Mouse (Mus musculus): ENCODE results near the gene Sall1. TPM values are rescaled to one million over a fixed set of nuclear protein-coding genes. Genes with fewer than 3 reads are reported as not detected.

The Sall1 gene
- total RNA-seq, 2 experiments from 2014 or later = 0.17 to 0.34 TPM

DNA sequence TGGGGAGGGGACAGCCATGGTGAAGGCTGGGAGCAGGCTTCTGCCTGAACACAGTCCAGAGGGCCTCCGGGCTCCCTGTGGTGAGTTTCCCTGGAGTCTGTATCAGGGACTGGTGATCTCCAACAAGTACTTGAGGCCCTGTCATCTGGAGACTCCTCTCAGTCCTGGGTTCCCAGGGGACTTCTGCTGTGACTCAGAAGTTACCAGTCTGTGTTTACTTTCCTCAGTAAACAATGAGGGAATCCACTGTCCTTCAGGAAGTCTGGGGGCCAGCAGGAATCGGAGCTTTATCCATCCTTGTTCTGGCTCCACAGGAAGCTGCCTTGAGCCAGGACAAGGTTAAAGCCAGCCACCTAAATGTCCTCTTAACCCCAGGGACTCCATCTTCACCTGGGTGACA, 41.8 kb downstream of the Sall1 start:
- DNase-seq (ENCODE audit: low spot score in 2 of 2) = no peak

DNA sequence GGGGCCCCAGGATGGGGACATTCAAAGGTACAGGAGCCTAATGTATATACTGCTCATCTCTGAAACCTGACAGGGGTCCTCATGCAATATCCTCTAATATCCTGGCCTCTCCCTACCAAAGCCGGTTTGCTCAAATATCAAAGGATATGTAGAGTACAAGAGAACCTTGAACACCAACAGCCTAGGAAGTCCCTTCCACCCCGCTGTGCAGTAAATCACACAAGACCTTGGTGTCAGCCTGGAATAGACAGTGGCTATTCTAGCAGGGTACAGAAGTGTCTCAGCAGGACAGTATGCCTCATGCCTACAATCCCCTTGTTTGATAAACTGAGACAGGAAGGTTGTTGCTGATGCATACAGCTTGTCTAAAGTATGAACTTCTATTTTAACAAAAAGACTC, 46.7 kb downstream of the Sall1 start:
- DNase-seq (ENCODE audit: low spot score in 2 of 2) = no peak

- DNase-seq (ENCODE audit: low spot score in 2 of 2) = no peak
Measured at GRCm38 (mm10) chr8:88991780-88992509, 52.0 kb downstream of the Sall1 start.

DNA sequence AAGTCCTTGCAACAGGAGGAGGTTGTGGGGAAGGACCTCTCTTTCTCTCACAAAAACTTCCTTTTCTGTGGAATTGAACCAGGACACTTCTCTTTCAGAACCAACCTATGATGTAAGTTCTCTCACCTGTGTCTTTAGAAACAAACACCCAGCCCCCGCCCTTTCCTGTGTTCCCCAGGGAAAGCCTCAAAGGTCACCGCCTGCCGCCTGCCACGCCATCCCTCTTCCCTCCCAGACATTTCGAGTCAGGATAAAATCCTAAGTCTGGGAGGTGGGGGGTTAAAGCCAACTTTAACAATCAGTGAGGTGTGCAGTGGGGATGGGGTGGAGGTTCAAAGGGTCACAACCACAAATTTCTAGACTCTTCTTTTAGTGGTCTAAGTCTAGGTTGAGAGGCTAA, 52.8 kb downstream of the Sall1 start:
- DNase-seq (ENCODE audit: low spot score in 2 of 2) = no peak

DNA sequence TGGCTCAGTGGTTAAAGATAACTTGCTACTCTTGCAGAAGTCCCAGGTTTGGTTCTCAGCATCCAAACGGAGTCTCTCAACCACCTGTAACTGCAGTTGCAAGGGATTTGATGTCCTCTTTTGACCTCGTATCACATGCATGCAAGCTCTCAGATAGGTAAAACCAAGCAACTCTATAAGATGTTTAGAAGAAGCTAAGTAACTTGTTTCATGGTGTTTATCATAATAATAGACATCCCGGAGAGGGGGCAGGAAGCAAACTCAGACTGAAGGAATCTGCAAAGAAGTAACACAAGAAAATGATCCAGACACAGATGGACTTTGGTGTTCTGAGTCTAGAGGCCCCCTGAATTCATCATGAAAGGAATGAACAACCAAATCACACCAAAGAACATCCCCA, 55.0 kb downstream of the Sall1 start:
- DNase-seq (ENCODE audit: low spot score in 2 of 2) = no peak

DNA sequence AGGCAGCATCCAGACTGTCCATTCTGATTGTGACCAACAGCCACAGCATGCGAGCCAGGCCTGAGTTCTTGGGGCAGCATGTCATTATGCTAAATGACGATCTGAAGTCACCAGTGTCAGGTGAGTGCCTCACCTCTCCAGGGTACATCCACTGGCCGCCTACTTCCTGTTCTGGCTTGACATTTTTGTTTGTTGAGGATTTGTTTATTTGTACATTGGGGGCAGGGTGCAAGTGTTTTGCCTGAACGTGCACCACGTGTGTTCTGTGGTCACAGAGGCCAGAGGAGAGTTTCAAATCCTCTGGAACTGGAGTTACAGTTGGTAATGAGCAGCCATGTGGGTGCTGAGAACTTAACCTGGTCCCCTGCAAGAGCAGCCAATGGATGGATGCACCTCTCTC, 60.5 kb downstream of the Sall1 start:
- DNase-seq (ENCODE audit: low spot score in 2 of 2) = no peak

Small RNAs within 50 kb of the gene (microRNA-seq; reads per million reads assigned to microRNA genes)
- not detected for gene Mir8110

Data from gastrocnemius, postnatal 4 days (tissue).